Mouse (Mus musculus) thymus, adult 2 months (tissue): ENCODE results near the gene Gm6763.

ENCODE experiments used
- CTCF ChIP-seq: fragments of 200-500 bp; IDR thresholded peaks from 2 replicates; pipeline ENCODE4 v1.5.1; 2012; ENCODE audit warnings: mild to moderate bottlenecking, control low read depth, low read length, moderate library complexity, borderline replicate concordance; ENCODE audit not compliant: control insufficient read depth, poor library complexity, insufficient read depth; ENCODE audit errors: extremely low read depth
- POLR2A ChIP-seq: fragments of 200-500 bp; IDR thresholded peaks from 2 replicates; pipeline ENCODE4 v1.6.1; 2012; ENCODE audit warnings: mild to moderate bottlenecking, low read length, control low read depth, moderate library complexity; ENCODE audit not compliant: control insufficient read depth, poor library complexity, insufficient read depth; ENCODE audit errors: extremely low read depth

DNA sequence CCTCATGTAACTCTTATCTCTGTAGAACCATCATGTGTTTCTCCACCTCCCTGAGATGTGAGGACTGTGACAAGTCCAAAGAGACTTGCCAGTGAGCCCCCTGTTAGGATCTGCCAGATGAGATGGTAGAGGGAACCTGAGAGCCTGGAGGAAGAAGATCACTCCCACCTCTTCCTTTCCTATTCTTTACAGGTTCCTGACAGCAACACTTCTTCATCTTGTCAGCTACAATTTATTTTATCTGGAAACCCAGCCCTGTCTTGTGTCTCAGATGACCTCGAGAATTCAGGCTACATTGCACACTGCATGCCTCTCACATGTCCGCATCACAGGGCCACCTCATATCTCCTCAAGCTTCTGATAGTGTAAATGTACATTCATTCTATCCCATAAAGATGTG, 33.0 kb upstream of the Gm6763 start:
- TF ChIP-seq POLR2A = no peak
- TF ChIP-seq CTCF = no peak
